Mouse (Mus musculus) activated CD4-positive, CD25-positive, alpha-beta regulatory T cell, adult 9 weeks (primary cell): ENCODE results near the gene Olfr1028. TPM values are rescaled to one million over a fixed set of nuclear protein-coding genes. Genes with fewer than 3 reads are reported as not detected.

ENCODE experiments used
- polyA plus RNA-seq: library from polyadenylated mRNA; unstranded; fragments of 100-300 nt; shearing (Covaris generic); gene quantifications from one replicate; pipeline ENCODE4 v1.2.1, GENCODE M21; 2017

The Olfr1028 gene
- polyA plus RNA-seq = not detected

GRCm38 (mm10) chr2:85950137-85950536 is at the start of gene Olfr1028:
TSS of gene Olfr1028 (plus strand) at chr2:85950437.

DNA sequence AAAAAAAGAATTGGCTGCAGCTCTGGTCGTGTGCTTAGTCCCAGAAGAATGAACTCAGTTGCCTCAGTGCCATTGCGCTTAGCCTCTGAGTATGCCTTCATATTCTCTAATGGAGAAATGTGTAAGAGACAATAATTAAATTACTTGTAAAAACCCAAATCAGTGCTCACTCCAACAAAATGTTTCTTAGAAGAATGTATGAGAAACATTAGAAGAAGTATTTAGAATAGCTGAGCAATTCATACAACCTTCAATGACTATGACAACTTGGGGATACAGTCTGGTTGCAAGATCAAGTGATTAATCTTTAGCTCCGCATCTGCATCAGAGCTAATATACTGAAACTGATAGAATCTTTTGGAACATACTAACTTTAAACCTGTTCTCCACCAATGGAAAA is 45.3 kb upstream of the Olfr1028 start, which contains the start of gene Olfr1024:
Gene Olfr1024, minus strand, starts transcription at position 101 of the 400 bp plus-strand sequence.

DNA sequence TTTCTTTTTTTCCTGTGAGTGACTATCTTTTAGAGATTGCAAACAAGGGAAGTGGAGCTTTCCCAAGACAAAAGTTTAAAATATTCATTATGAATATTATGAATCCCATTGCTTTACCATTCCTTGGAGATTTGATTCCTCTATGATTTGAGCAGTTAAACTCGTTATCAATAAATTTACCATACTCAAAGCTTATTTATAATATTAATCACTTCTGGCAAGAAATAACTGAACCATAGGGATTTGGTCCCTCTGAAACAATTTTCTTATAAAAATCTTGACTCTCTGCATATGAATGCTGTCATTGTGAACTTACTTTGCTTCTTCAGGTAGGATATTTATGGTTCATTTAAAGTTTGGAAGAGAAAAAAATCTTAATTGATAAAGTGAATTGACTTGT is 35.3 kb upstream of the Olfr1028 start, which contains the start of gene Olfr1025-ps1:
Gene Olfr1025-ps1, plus strand, starts transcription at position 301 of the 400 bp plus-strand sequence.

GRCm38 (mm10) chr2:85921258-85921657 is 29.0 kb upstream of the Olfr1028 start, which contains the start of gene Olfr1026:
TSS of gene Olfr1026 (plus strand) at chr2:85921558.

DNA sequence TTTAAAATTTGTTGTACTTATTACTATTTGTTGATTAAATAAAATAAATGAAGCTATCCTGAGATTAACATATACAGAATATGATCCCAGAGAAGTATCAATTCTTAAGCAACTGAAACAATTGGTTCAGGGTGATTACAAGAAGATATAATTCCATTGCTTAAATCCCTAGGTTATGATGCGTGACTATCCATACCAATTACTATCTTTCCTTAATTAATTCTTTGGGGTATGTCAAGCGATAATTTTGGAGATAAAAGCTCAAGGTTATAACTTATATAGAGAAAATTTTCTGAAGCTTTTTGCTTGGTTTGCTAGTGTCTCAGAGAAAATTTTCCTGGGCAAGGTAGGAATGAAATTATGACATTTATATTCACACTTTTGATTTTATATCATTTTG is 23.4 kb downstream of the Olfr1028 start, which contains the start of gene Olfr1029:
Gene Olfr1029, plus strand, starts transcription at position 301 of the 400 bp plus-strand sequence.

DNA sequence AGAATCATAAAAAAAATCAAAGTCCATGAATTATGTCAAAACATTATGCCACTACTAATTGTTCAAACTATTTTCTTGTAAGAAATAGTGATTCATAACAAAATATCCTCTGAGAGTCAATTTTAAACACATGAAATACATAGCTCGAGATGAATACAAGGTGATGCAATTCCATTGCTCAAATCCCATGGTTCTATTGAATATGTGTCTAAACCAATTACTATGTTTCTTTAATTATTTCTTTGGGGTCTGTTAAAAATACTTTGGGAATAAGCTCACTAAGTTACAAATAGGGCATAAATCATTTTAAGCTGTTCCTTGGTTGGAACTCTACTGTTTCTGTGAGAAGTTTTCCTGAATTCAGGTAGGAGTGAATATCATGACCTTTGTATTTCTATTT is 28.7 kb downstream of the Olfr1028 start, which contains the start of gene Olfr1030:
Gene Olfr1030, plus strand, starts transcription at position 301 of the 400 bp plus-strand sequence.

GRCm38 (mm10) chr2:85990004-85990403 is 39.8 kb downstream of the Olfr1028 start, which contains the start of gene Olfr1031:
TSS of gene Olfr1031 (plus strand) at chr2:85990304.

Other genes starting within 250 kb of the Olfr1028 start
- gene Olfr1009, start 235.0 kb upstream of the Olfr1028 start, polyA plus RNA-seq = not detected
- not detected for gene Olfr1012, start 187.7 kb upstream of the Olfr1028 start, polyA plus RNA-seq
- not detected for gene Olfr1013, start 183.3 kb upstream of the Olfr1028 start, polyA plus RNA-seq
- not detected for gene Olfr1014, start 177.7 kb upstream of the Olfr1028 start, polyA plus RNA-seq
- gene Olfr1015, start 168.4 kb upstream of the Olfr1028 start, polyA plus RNA-seq = not detected
- gene Olfr1016, start 147.9 kb upstream of the Olfr1028 start, polyA plus RNA-seq = not detected
- not detected for gene Olfr1018, start 132.0 kb upstream of the Olfr1028 start, polyA plus RNA-seq
- gene Olfr1019, start 105.0 kb upstream of the Olfr1028 start, polyA plus RNA-seq = not detected
- gene Olfr1020, start 103.4 kb upstream of the Olfr1028 start, polyA plus RNA-seq = not detected
- gene Olfr1022, start 81.8 kb upstream of the Olfr1028 start, polyA plus RNA-seq = not detected
- gene Olfr1023, start 64.8 kb upstream of the Olfr1028 start, polyA plus RNA-seq = not detected
- not detected for gene Olfr1024, start 45.4 kb upstream of the Olfr1028 start, polyA plus RNA-seq
- gene Olfr1025-ps1, start 35.2 kb upstream of the Olfr1028 start, polyA plus RNA-seq = not detected
- not detected for gene Olfr1026, start 28.9 kb upstream of the Olfr1028 start, polyA plus RNA-seq
- not detected for gene Olfr1029, start 23.5 kb downstream of the Olfr1028 start, polyA plus RNA-seq
- gene Olfr1030, start 28.8 kb downstream of the Olfr1028 start, polyA plus RNA-seq = not detected
- gene Olfr1031, start 39.9 kb downstream of the Olfr1028 start, polyA plus RNA-seq = not detected
- not detected for gene Olfr1032, start 55.1 kb downstream of the Olfr1028 start, polyA plus RNA-seq
- not detected for gene Olfr1033, start 70.2 kb downstream of the Olfr1028 start, polyA plus RNA-seq
- gene Olfr1034, start 95.4 kb downstream of the Olfr1028 start, polyA plus RNA-seq = not detected
- gene Olfr1036, start 123.6 kb downstream of the Olfr1028 start, polyA plus RNA-seq = not detected
- not detected for gene Olfr1037, start 136.9 kb downstream of the Olfr1028 start, polyA plus RNA-seq
- not detected for gene Olfr1039, start 185.5 kb downstream of the Olfr1028 start, polyA plus RNA-seq
- not detected for gene Olfr1040, start 196.3 kb downstream of the Olfr1028 start, polyA plus RNA-seq
- gene Olfr1042, start 211.4 kb downstream of the Olfr1028 start, polyA plus RNA-seq = not detected
- gene Olfr1043, start 217.1 kb downstream of the Olfr1028 start, polyA plus RNA-seq = not detected
- gene Olfr1044, start 227.4 kb downstream of the Olfr1028 start, polyA plus RNA-seq = not detected
- not detected for gene Olfr52, start 235.2 kb downstream of the Olfr1028 start, polyA plus RNA-seq